Mouse (Mus musculus) bone marrow macrophage, adult 2 months (primary cell): ENCODE results near the gene Aanat.

Experiments
- CTCF ChIP-seq: IDR thresholded peaks from 2 replicates; pipeline ENCODE4 v1.5.1; 2012; ENCODE audit warnings: low read depth, mild to moderate bottlenecking, low read length, moderate library complexity
- POLR2A ChIP-seq: IDR thresholded peaks from 2 replicates; pipeline ENCODE4 v1.6.1; 2012; ENCODE audit warnings: mild to moderate bottlenecking, low read depth, low read length, borderline replicate concordance

DNA sequence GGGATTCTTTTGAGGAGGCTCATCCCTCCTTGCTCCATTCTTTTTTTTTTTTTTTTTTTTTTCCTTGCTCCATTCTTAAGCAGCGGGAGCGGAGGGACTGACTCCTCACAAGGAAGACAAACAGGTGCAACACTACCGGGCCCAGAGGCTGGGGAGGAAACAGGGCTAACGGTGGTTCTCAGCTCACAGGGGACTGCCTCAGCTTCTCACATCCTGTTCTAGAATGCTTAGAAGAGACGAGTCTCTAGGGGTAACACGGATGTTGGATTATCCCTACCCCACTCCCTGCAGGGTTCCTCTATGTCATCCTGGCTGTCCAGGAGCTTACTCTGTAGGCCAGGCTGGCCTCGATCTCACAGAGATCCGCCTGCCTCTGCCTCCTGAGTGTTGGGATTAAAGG is 3.3 kb downstream of the Aanat start:
- TF ChIP-seq POLR2A = no peak
- no peak for TF ChIP-seq CTCF
